Mouse (Mus musculus) myocyte (in vitro differentiated cells): Measurements from ENCODE around the gene Ncor2.

ENCODE experiments used
- POLR2A ChIP-seq: IDR thresholded peaks from one replicate; pipeline ENCODE4 v1.6.1; 2011; ENCODE audit warnings: low read depth, mild to moderate bottlenecking, control low read depth, moderate library complexity; ENCODE audit not compliant: insufficient read length
- REST ChIP-seq: IDR thresholded peaks from one replicate; pipeline ENCODE4 v1.6.1; 2011; ENCODE audit warnings: mild to moderate bottlenecking, control low read depth, moderate library complexity; ENCODE audit not compliant: insufficient read depth, insufficient read length

DNA sequence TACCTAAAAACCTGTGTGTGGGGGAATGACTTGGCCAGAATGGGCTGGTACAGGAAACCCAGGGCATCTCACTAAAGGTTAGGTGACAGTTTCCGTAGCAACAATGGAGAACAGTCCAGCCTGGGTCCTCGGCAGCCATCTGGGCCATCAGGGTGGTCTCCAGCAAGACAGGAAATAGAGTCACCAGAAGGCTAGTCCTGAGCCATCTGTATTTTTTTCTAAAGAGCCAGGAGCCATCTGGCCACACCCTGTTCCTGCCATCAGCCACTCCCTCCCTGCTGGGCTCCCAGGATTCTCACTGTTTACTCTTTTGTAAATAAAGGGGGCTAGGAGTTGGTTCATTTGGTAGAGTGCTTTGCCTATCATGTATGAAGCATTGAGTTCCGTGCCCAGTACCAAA is 16.1 kb upstream of the Ncor2 start:
- TF ChIP-seq POLR2A = no peak
- no peak for TF ChIP-seq REST
